ENCODE assay signal across 25 mouse cellular contexts in the genomic region with DNA sequence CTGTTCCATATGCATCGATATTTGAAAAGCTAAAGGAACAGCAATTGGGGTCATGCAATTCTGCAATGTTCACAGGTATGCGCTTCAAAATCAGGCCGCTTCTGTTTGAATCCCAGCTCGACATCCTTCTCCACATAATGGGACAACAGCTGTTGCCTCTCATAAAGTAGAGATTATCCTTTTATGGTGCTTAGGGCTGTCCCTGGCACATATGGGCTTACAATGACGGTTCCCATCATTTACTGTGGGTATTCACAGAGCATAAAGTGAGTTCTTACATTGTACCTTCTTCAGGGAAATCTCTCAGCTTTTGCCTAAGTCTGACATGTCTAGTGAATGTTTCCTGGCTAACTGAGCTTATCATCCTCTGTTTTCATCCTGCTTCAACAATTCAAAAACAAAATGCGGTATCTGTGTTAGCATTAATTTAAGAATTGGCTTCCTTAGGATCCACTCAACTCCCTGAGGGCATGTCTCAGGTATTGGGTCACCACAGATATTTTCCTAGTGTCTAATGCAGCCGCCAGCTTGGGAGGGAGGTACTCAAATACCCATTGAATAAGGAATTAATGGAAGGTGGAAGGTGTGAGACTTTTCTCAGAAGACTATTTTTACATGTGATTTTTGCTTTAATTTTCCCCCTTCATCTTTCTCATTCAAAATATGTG.
DNase-seq lines count a peak whose midpoint lies in the region; ATAC-seq lines count a peak whose summit lies in the region.
"Had no signal": no experiment of that assay in that cellular context is flagged by ENCODE, and none has a peak within 500 bp of the region (broad histone marks: within the 10 kb centered on the region; RNA-seq: fewer than 3 reads in every experiment).

No protein-coding gene starts in this region.

- WGBS in midbrain, embryonic 12.5 days = 59% methylated on average over 7 of the region's 7 CpGs
- WGBS in midbrain, embryonic 11.5 days = 69% methylated on average over 7 of the region's 7 CpGs
- 27% methylated on average over 7 of the region's 7 CpGs for whole genome bisulfite sequencing in forebrain, embryonic 14.5 days
- 38% methylated on average over 7 of the region's 7 CpGs for WGBS in neural tube, embryonic 14.5 days

- H3K9ac ChIP-seq in midbrain, embryonic 12.5 days (replicated peaks) = no peak overlapping the region
- H3K9ac ChIP-seq in midbrain, embryonic 11.5 days (ENCODE audit: low read length) = no peak overlapping the region
- no peak overlapping the region for H3K9ac ChIP-seq in forebrain, embryonic 14.5 days (ENCODE audit: low read length)
- H3K9ac ChIP-seq in neural tube, embryonic 14.5 days (replicated peaks; ENCODE audit: low read depth, low read length) = no peak overlapping the region
- H3K9ac ChIP-seq: embryonic facial prominence, embryonic 12.5 days; heart, embryonic 12.5 days; limb, embryonic 13.5 days; lung, embryonic 15.5 days had no signal

- intact Hi-C loops in heart, postnatal 10 days (cut with DNase I) = no loop called here

- no peaks in the 10 kb centered on the region for H3K9me3 ChIP-seq in midbrain, embryonic 12.5 days
- H3K9me3 ChIP-seq in midbrain, embryonic 11.5 days (ENCODE audit: control insufficient read depth, low read length) = no peaks in the 10 kb centered on the region
- no peaks in the 10 kb centered on the region for H3K9me3 ChIP-seq in forebrain, embryonic 14.5 days (replicated peaks; ENCODE audit: control insufficient read depth, low read length)
- H3K9me3 ChIP-seq in neural tube, embryonic 14.5 days (ENCODE audit: control insufficient read depth, low read length) = no peaks in the 10 kb centered on the region
- H3K9me3 ChIP-seq: embryonic facial prominence, embryonic 12.5 days; heart, embryonic 12.5 days; limb, embryonic 13.5 days; lung, embryonic 15.5 days had no signal

- peak; percentile 50; the same call in 1 of the 2 replicates for ATAC-seq in midbrain, embryonic 12.5 days (ENCODE audit: low FRiP score, low read depth)
- no peak for ATAC-seq in midbrain, embryonic 11.5 days (ENCODE audit: low FRiP score)
- ATAC-seq in forebrain, embryonic 14.5 days = peak; percentile 74
- ATAC-seq in neural tube, embryonic 14.5 days (ENCODE audit: low read depth) = peak; percentile 66; the same call in 1 of the 2 replicates
- ATAC-seq: activated CD4-positive, CD25-positive, alpha-beta regulatory T cell, adult 4 months; inflammation-experienced regulatory T-cells, adult 6 months had no signal

- no peak overlapping the region for H3K4me3 ChIP-seq in midbrain, embryonic 12.5 days
- H3K4me3 ChIP-seq in midbrain, embryonic 11.5 days (ENCODE audit: low read depth, low read length) = no peak overlapping the region
- no peak overlapping the region for H3K4me3 ChIP-seq in forebrain, embryonic 14.5 days (ENCODE audit: low read depth, low read length)
- H3K4me3 ChIP-seq in neural tube, embryonic 14.5 days (ENCODE audit: low read depth, low read length) = no peak overlapping the region
- H3K4me3 ChIP-seq: embryonic facial prominence, embryonic 12.5 days; heart, adult 2 months; heart, embryonic 12.5 days; left cerebral cortex, adult 2 months; limb, embryonic 13.5 days; lung, embryonic 15.5 days had no signal

- H3K27ac ChIP-seq in midbrain, embryonic 12.5 days (replicated peaks) = peak overlapping the region; percentile 46; the same call in 1 of the 2 replicates
- no peak overlapping the region for H3K27ac ChIP-seq in midbrain, embryonic 11.5 days (ENCODE audit: low read depth, low read length)
- H3K27ac ChIP-seq in forebrain, embryonic 14.5 days (ENCODE audit: low read depth, low read length) = peak overlapping the region; percentile 55; the same call in 1 of the 2 replicates
- H3K27ac ChIP-seq in neural tube, embryonic 14.5 days (ENCODE audit: low read depth, low read length) = no peak overlapping the region
- H3K27ac ChIP-seq: embryonic facial prominence, embryonic 12.5 days; heart, adult 2 months; left cerebral cortex, adult 2 months; limb, embryonic 13.5 days; lung, embryonic 15.5 days had no signal

- no peak overlapping the region for H3K4me2 ChIP-seq in midbrain, embryonic 12.5 days (replicated peaks)
- H3K4me2 ChIP-seq in midbrain, embryonic 11.5 days = no peak overlapping the region
- no peak overlapping the region for H3K4me2 ChIP-seq in forebrain, embryonic 14.5 days (ENCODE audit: low read length)
- H3K4me2 ChIP-seq in neural tube, embryonic 14.5 days (ENCODE audit: low read depth, low read length) = no peak overlapping the region
- H3K4me2 ChIP-seq: embryonic facial prominence, embryonic 12.5 days; heart, embryonic 12.5 days; limb, embryonic 13.5 days; liver, embryonic 11.5 days; lung, embryonic 15.5 days had no signal

- no peaks in the 10 kb centered on the region for H3K36me3 ChIP-seq in midbrain, embryonic 12.5 days
- H3K36me3 ChIP-seq in midbrain, embryonic 11.5 days (ENCODE audit: control insufficient read depth, insufficient read depth, low read length) = no peaks in the 10 kb centered on the region
- no peaks in the 10 kb centered on the region for H3K36me3 ChIP-seq in forebrain, embryonic 14.5 days (ENCODE audit: control insufficient read depth, insufficient read depth, low read length)
- no peaks in the 10 kb centered on the region for H3K36me3 ChIP-seq in neural tube, embryonic 14.5 days (ENCODE audit: control insufficient read depth, insufficient read depth, low read length)
- H3K36me3 ChIP-seq: embryonic facial prominence, embryonic 12.5 days; heart, embryonic 12.5 days; limb, embryonic 13.5 days; lung, embryonic 15.5 days had no signal

- peaks cover 21% of the 10 kb centered on the region for H3K4me1 ChIP-seq in midbrain, embryonic 12.5 days
- no peaks in the 10 kb centered on the region; the same call in 1 of the 2 replicates for H3K4me1 ChIP-seq in midbrain, embryonic 11.5 days (ENCODE audit: control insufficient read depth, insufficient read depth, low read length)
- peaks cover 20% of the 10 kb centered on the region for H3K4me1 ChIP-seq in forebrain, embryonic 14.5 days (ENCODE audit: control insufficient read depth, insufficient read depth, low read length)
- H3K4me1 ChIP-seq in neural tube, embryonic 14.5 days (ENCODE audit: control insufficient read depth, insufficient read depth, low read length) = no peaks in the 10 kb centered on the region
- H3K4me1 ChIP-seq: embryonic facial prominence, embryonic 12.5 days; heart, embryonic 12.5 days; lung, embryonic 15.5 days had no signal

- H3K27me3 ChIP-seq in midbrain, embryonic 12.5 days = no peaks in the 10 kb centered on the region
- H3K27me3 ChIP-seq in midbrain, embryonic 11.5 days (ENCODE audit: control insufficient read depth, insufficient read depth, low read length) = no peaks in the 10 kb centered on the region
- no peaks in the 10 kb centered on the region for H3K27me3 ChIP-seq in forebrain, embryonic 14.5 days (replicated peaks; ENCODE audit: control insufficient read depth, insufficient read depth, low read length)
- H3K27me3 ChIP-seq in neural tube, embryonic 14.5 days (ENCODE audit: control insufficient read depth, insufficient read depth, low read length) = no peaks in the 10 kb centered on the region
- H3K27me3 ChIP-seq: embryonic facial prominence, embryonic 12.5 days; heart, embryonic 12.5 days; limb, embryonic 13.5 days; lung, embryonic 15.5 days had no signal

- DNase-seq in midbrain, embryonic 11.5 days (ENCODE audit: low spot score, missing footprints) = no peak
- peak; percentile 51 for DNase-seq in retina, postnatal 1 day
- no peak for DNase-seq in retina, embryonic 14.5 days (ENCODE audit: low spot score)
- DNase-seq in forebrain, embryonic 14.5 days (ENCODE audit: low spot score) = peak; percentile 35
- no peak for DNase-seq in heart, postnatal 10 days
- DNase-seq in layer of hippocampus, adult 9-10 months (ENCODE audit: low spot score) = no peak
- DNase-seq: adrenal gland, adult 2 months; B cell, adult 2 months; cerebellum, adult 9-10 months; embryo, embryonic 11 days; heart, adult 2 months; kidney, adult 11 months; kidney, postnatal 14 days; right cerebral cortex, postnatal 25 days; thymus, postnatal 14 days had no signal

Comparison
In these comparisons a context has a peak if more than half of its experiments do, and no peak if none do; other contexts are left out.
1. H3K27ac ChIP-seq: peak in midbrain, embryonic 12.5 days (single experiment) and forebrain, embryonic 14.5 days (single experiment); none in midbrain, embryonic 11.5 days (single experiment) and neural tube, embryonic 14.5 days (single experiment).
2. DNase-seq: peak in retina, postnatal 1 day (single experiment) and forebrain, embryonic 14.5 days (single experiment); none in midbrain, embryonic 11.5 days (single experiment), retina, embryonic 14.5 days (single experiment), heart, postnatal 10 days (0 of 2) and layer of hippocampus, adult 9-10 months (single experiment).